Mouse (Mus musculus) liver, postnatal 0 days (tissue): ENCODE measurements around the gene Fkbp10. TPM values are rescaled to one million over a fixed set of nuclear protein-coding genes. Genes with fewer than 3 reads are reported as not detected.

Source experiments
- ATAC-seq: fragments of 200-750 bp; cut with Nextera tagmentation; 2 replicates; pipeline ENCODE4 v1.8.0; 2017; ENCODE audit warnings: mild to moderate bottlenecking, moderate library complexity
- DNase-seq: peaks from one replicate; pipeline ENCODE4 v3.0.0-alpha.2; 2016
- H3K27ac ChIP-seq: fragments of 300-500 bp; sonication (generic); 2 replicates; pipeline ENCODE4 v1.5.1; 2014; ENCODE audit warnings: antibody characterized with exemption, moderate library complexity, mild to moderate bottlenecking, low read depth
- H3K27me3 ChIP-seq: fragments of 300-500 bp; sonication (generic); 2 replicates; pipeline ENCODE4 v1.6.1; 2014; ENCODE audit warnings: low read length, control low read depth, mixed read lengths; ENCODE audit not compliant: insufficient read depth
- H3K36me3 ChIP-seq: fragments of 300-500 bp; sonication (generic); replicated peaks from 2 replicates; pipeline ENCODE4 v1.6.1; 2014; ENCODE audit warnings: mild to moderate bottlenecking, control low read depth, low read length, moderate library complexity, mixed read lengths; ENCODE audit not compliant: insufficient read depth
- H3K4me1 ChIP-seq: fragments of 300-500 bp; sonication (generic); 2 replicates; pipeline ENCODE4 v1.6.1; 2014; ENCODE audit warnings: antibody characterized with exemption, mild to moderate bottlenecking, control low read depth; ENCODE audit not compliant: insufficient read depth
- H3K4me2 ChIP-seq: fragments of 300-500 bp; sonication (generic); 2 replicates; pipeline ENCODE4 v1.6.1; 2014; ENCODE audit warnings: low read depth, mild to moderate bottlenecking, low read length, moderate library complexity, mixed read lengths
- H3K4me3 ChIP-seq: fragments of 300-500 bp; sonication (generic); 2 replicates; pipeline ENCODE4 v1.5.1; 2014; ENCODE audit warnings: low read depth, low read length
- H3K9ac ChIP-seq: fragments of 300-500 bp; sonication (generic); replicated peaks from 2 replicates; pipeline ENCODE4 v1.6.1; 2014; ENCODE audit warnings: mild to moderate bottlenecking, moderate library complexity
- H3K9me3 ChIP-seq: fragments of 300-500 bp; sonication (generic); 2 replicates; pipeline ENCODE4 v1.6.1; 2016; ENCODE audit warnings: mild to moderate bottlenecking, control low read depth, low read length, mixed read lengths
- CTCF ChIP-seq: sonication (generic); IDR thresholded peaks from 2 replicates; pipeline ENCODE4 v1.5.1; 2016; ENCODE audit warnings: antibody characterized with exemption, low read depth
- EP300 ChIP-seq: IDR thresholded peaks from 2 replicates; pipeline ENCODE4 v1.6.1; 2016; ENCODE audit warnings: antibody characterized with exemption, low read depth, mild to moderate bottlenecking
- WGBS: fragments of 180-500 bp; shearing (Covaris S2); extraction: QIAGEN DNeasy Blood & Tissue Kit; methylation state at CpG from one replicate; pipeline ENCODE4 v1.1.7; 2014; ENCODE audit not compliant: insufficient replicate concordance; 5-methylcytosine and 5-hydroxymethylcytosine counted together
- polyA plus RNA-seq: library from polyadenylated mRNA; unstranded; fragments of >200 nt; fragmentation: Nextera tagmentation; extraction: Ambion mirVana; gene quantifications from 2 replicates; pipeline ENCODE4 v1.2.1, GENCODE M21; 2015

Fkbp10 gene
- polyA plus RNA-seq, 1 experiment from 2014 or later: 9.0 TPM

DNA sequence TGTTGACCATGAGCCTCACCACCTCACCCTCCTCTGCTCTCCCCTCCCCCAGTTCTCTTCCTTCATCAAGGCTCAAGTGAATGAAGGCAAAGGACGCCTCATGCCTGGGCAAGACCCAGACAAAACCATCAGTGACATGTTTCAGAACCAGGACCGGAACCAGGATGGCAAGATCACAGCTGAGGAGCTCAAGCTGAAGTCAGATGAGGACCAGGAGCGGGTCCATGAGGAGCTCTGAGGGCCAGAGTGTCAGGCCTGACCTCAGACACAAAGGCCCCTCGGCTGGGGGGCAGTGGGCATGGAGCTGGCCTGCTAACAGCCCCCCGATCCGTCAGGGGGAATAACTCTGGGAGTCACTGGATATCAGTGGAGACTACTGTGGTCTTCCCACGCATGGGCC is 8.3 kb downstream of the Fkbp10 start:
- no peaks in the 10 kb centered on the region for H3K4me1 ChIP-seq
- no peaks in the 10 kb centered on the region for H3K9me3 ChIP-seq
- H3K9ac ChIP-seq: no peak overlapping the region
- H3K36me3 ChIP-seq: no peaks in the 10 kb centered on the region
- no peak for ATAC-seq
- no peak for DNase-seq
- WGBS: 82% methylated on average over 7 of the region's 7 CpGs
- no peak overlapping the region for H3K4me2 ChIP-seq
- H3K27me3 ChIP-seq: no peaks in the 10 kb centered on the region
- TF ChIP-seq CTCF: no peak
- no peak for TF ChIP-seq EP300
- no peak overlapping the region for H3K27ac ChIP-seq
- no peak overlapping the region for H3K4me3 ChIP-seq

DNA sequence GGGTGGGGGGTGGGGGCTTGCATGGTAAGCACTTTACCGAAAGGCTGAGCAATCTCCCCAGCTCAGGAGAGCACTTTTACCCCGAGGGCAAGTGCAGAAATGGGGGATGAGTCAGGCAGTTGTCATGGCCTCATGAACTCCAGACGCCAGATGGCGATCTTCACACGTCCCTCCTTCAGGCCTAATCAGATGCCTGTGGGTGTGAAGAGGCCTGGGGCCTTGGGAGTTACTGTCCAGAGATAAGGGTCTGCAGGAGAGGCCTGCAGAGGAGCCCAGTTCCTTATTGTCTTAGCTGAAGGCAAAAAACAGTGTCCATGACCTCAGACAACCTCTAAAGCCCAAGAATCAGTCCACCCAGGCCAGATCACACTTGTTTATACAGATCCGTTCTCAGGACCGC is 10.4 kb downstream of the Fkbp10 start:
- DNase-seq: peak; percentile 58
- Histone ChIP-seq H3K4me2 (no peak overlapping the region), H3K27ac (no peak overlapping the region), H3K4me3 (no peak overlapping the region), H3K27me3 (no peaks in the 10 kb centered on the region), H3K4me1 (no peaks in the 10 kb centered on the region), H3K9ac (no peak overlapping the region), H3K9me3 (no peaks in the 10 kb centered on the region), H3K36me3 (no peaks in the 10 kb centered on the region)
- 38% methylated on average over 7 of the region's 7 CpGs for WGBS
- peak; percentile 41; the same call in 1 of the 2 replicates for ATAC-seq
- TF ChIP-seq EP300 (no peak), CTCF (peak; percentile 77)

- Histone ChIP-seq H3K4me3 (no peak overlapping the region), H3K27me3 (no peaks in the 10 kb centered on the region), H3K9ac (no peak overlapping the region), H3K36me3 (no peaks in the 10 kb centered on the region), H3K27ac (no peak overlapping the region), H3K4me1 (no peaks in the 10 kb centered on the region), H3K9me3 (no peaks in the 10 kb centered on the region), H3K4me2 (no peak overlapping the region)
- TF ChIP-seq EP300: no peak
- no peak for TF ChIP-seq CTCF
- DNase-seq (no peak), ATAC-seq (no peak)
- 58% methylated on average over 3 of the region's 3 CpGs for whole genome bisulfite sequencing
These were observed 11.3 kb downstream of the Fkbp10 start for GRCm38 (mm10) chr11:100426820-100427219.

- no peak for DNase-seq
- Histone ChIP-seq H3K4me2 (no peak overlapping the region), H3K27ac (no peak overlapping the region), H3K9ac (no peak overlapping the region), H3K36me3 (no peaks in the 10 kb centered on the region), H3K4me1 (no peaks in the 10 kb centered on the region), H3K4me3 (no peak overlapping the region), H3K9me3 (no peaks in the 10 kb centered on the region), H3K27me3 (no peaks in the 10 kb centered on the region)
- WGBS: 75% methylated on average over 9 of the region's 9 CpGs
- TF ChIP-seq EP300: no peak
- TF ChIP-seq CTCF: no peak
- no peak for ATAC-seq
These were observed 13.2 kb downstream of the Fkbp10 start for GRCm38 (mm10) chr11:100428612-100429199.

DNA sequence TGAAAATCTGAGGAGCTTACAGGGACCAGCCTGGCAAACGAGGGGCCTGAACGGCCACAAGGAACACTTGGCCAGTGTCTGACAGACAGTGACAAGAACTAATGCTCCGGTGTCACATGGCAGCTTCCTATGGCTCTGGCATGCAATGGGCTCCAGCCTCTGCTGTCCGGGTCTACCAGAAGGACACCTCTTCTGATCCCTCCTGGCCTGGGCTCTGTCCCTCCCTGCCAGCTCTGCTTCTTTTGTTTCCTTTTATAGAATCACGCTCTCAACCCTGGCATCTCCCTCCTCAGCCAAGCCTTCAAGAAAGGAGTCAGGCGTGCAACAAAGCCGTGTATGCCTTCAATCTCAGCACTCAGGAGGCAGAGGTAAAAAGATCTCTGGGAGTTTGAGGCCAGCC is 14.6 kb downstream of the Fkbp10 start:
- no peak for ATAC-seq
- H3K9ac ChIP-seq: no peak overlapping the region
- TF ChIP-seq CTCF: no peak
- TF ChIP-seq EP300: no peak
- H3K4me3 ChIP-seq: no peak overlapping the region
- DNase-seq: no peak
- H3K27ac ChIP-seq: no peak overlapping the region
- no peaks in the 10 kb centered on the region for H3K9me3 ChIP-seq
- no peaks in the 10 kb centered on the region for H3K36me3 ChIP-seq
- no peaks in the 10 kb centered on the region for H3K27me3 ChIP-seq
- 81% methylated on average over 7 of the region's 7 CpGs for WGBS
- H3K4me1 ChIP-seq: no peaks in the 10 kb centered on the region
- no peak overlapping the region for H3K4me2 ChIP-seq

DNA sequence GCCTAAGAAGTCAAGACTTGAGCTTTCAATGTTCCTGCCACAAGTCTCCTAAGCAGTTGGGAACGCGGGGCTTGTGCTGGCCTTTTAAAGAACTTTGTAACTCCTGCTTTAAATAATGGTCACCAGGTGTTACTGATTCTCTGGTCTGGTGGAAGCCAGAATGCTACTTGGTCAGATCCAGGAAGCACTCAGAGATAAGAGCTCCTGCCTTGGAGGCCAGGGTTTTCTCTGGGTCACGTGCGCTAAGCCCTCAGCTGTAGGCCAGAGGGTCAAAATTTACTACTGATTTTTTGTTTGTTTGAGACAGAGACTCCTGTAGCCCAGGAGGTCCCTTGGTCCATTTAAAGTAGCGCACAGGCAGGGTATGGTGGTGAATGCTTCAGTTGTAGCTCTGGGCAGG is 16.5 kb downstream of the Fkbp10 start:
- no peaks in the 10 kb centered on the region for H3K4me1 ChIP-seq
- H3K27ac ChIP-seq: no peak overlapping the region
- H3K4me2 ChIP-seq: no peak overlapping the region
- DNase-seq (no peak), ATAC-seq (no peak)
- no peaks in the 10 kb centered on the region for H3K36me3 ChIP-seq
- H3K9me3 ChIP-seq: no peaks in the 10 kb centered on the region
- H3K4me3 ChIP-seq: no peak overlapping the region
- TF ChIP-seq CTCF (no peak), EP300 (no peak)
- H3K27me3 ChIP-seq: no peaks in the 10 kb centered on the region
- whole genome bisulfite sequencing: 78% methylated on average over 5 of the region's 5 CpGs
- H3K9ac ChIP-seq: no peak overlapping the region
